Mouse (Mus musculus): Measurements from ENCODE around the gene Trim54. TPM values are rescaled to one million over a fixed set of nuclear protein-coding genes. Genes with fewer than 3 reads are reported as not detected.

Trim54 gene
- polyA plus RNA-seq, 2 experiments, result 6.2 to 8.7 TPM

DNA sequence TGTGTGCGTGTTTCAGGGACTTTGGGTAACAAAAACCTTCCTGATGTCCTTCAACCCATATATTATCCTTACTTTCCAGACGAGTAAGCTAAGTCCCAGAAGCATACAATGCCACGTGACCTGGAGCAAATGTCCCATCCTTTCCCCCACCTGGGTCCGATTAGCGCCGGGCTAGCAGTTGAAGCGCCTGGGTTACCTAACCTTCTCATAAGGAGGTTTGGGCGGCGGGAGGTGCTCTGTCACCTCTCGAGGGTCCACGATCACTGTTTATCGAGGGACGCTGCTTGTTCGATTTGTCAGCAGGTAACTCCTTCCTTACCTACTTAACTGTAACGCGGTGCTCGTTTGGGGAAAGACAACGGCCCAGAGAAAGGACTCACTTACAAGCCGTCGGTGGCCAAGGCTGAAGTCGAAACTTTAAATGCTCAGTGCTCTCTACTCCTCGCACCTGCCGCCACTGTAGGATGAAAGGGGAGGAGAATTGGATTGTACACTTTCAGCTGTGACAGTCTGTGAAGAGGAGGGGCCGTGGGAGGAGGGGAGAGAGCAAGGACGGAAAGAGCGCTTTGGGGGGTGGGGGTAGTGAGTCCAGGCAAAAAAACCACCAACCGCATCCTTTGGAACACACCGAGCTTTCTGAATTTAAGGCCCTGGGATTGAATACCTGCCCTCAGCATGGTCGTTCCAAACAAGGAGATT lies 22.3 kb upstream of the Trim54 start:
- peak overlapping the region; percentile 18 for H3K4me3 ChIP-seq (replicated peaks; ENCODE audit: low read length)
- H3K27ac ChIP-seq (replicated peaks; ENCODE audit: low read depth, low read length), result no peak overlapping the region
- no peaks in the 10 kb centered on the region for H3K36me3 ChIP-seq (ENCODE audit: control insufficient read depth, insufficient read depth, low read length)
- no peak for ATAC-seq (ENCODE audit: low FRiP score, low read depth)
- WGBS, result 2% methylated on average over 28 of the region's 29 CpGs
- no peaks in the 10 kb centered on the region for H3K9me3 ChIP-seq (ENCODE audit: control insufficient read depth, low read length)
- peak overlapping the region; percentile 29; the same call in 1 of the 2 replicates for H3K4me2 ChIP-seq (replicated peaks; ENCODE audit: low read depth, low read length, severe bottlenecking)
- H3K27me3 ChIP-seq (ENCODE audit: control insufficient read depth, insufficient read depth, low read length), result peaks cover 84% of the 10 kb centered on the region
- TF ChIP-seq POLR2A (IDR thresholded peaks at IDR 0.05; ENCODE audit: borderline replicate concordance, extremely low read depth, insufficient read depth, insufficient read length), result no peak
- peaks cover 3% of the 10 kb centered on the region; the same call in 1 of the 2 replicates for H3K4me1 ChIP-seq (ENCODE audit: control insufficient read depth, insufficient read depth, low read length)
- no peak for DNase-seq (ENCODE audit: low spot score)
- H3K9ac ChIP-seq (ENCODE audit: low read depth, low read length, severe bottlenecking), result no peak overlapping the region

DNA sequence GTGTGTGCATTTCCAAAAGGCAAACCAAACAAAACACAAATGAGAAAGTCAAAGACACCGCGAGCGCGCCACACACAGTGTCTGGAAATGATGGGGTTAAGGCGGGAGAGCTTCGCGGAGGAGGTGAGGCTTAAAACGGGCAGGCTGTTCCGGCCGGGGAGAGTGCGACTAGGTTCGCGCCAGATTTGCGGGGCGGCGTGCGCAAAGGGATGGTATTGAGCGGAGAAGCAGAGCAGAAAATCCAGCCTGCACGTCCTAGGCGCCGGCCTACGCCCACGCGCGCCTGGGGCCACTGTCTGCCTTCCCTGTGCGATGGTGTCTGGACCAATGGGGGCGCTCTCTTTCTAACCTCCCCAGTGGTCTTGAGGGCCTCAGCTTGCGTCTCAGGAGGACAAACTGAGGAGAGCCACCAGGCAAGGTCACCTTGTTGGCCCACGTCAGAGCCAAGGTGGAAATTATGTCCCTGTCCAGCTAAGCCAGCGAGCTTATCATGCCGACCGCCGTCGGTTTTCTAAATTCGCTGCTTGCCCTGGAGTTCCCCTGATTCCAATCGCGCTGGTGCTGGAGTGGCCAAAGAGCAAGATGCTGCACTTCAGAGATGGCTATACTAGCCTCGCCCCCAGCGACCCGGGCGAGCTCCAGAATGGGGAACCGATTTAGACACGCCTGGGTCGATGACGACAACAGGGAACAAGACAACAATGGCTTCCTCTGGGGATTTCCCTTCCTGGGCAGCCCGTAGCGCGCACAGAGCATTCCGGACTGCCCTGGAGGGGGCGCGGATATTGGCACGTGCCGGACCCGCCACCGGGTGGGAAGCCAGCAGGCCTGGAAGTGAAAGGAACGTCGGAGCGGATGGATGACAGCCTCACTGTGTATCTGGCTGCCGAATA lies 21.5 kb upstream of the Trim54 start:
- peak; percentile 30 for DNase-seq (ENCODE audit: low spot score)
- no peaks in the 10 kb centered on the region for H3K9me3 ChIP-seq (ENCODE audit: control insufficient read depth, low read length)
- WGBS, result under 1% methylated on average over 57 of the region's 59 CpGs
- peaks cover 77% of the 10 kb centered on the region for H3K27me3 ChIP-seq (ENCODE audit: control insufficient read depth, insufficient read depth, low read length)
- peaks cover 3% of the 10 kb centered on the region; the same call in 1 of the 2 replicates for H3K4me1 ChIP-seq (ENCODE audit: control insufficient read depth, insufficient read depth, low read length)
- no peak overlapping the region for H3K9ac ChIP-seq (ENCODE audit: low read depth, low read length, severe bottlenecking)
- H3K4me2 ChIP-seq (replicated peaks; ENCODE audit: low read depth, low read length, severe bottlenecking), result peak overlapping the region; percentile 29
- no peak overlapping the region for H3K27ac ChIP-seq (replicated peaks; ENCODE audit: low read depth, low read length)
- no peak for ATAC-seq (ENCODE audit: low FRiP score, low read depth)
- H3K4me3 ChIP-seq (replicated peaks; ENCODE audit: low read length), result peak overlapping the region; percentile 18
- no peak for TF ChIP-seq POLR2A (IDR thresholded peaks at IDR 0.05; ENCODE audit: borderline replicate concordance, extremely low read depth, insufficient read depth, insufficient read length)
- H3K36me3 ChIP-seq (ENCODE audit: control insufficient read depth, insufficient read depth, low read length), result no peaks in the 10 kb centered on the region

DNA sequence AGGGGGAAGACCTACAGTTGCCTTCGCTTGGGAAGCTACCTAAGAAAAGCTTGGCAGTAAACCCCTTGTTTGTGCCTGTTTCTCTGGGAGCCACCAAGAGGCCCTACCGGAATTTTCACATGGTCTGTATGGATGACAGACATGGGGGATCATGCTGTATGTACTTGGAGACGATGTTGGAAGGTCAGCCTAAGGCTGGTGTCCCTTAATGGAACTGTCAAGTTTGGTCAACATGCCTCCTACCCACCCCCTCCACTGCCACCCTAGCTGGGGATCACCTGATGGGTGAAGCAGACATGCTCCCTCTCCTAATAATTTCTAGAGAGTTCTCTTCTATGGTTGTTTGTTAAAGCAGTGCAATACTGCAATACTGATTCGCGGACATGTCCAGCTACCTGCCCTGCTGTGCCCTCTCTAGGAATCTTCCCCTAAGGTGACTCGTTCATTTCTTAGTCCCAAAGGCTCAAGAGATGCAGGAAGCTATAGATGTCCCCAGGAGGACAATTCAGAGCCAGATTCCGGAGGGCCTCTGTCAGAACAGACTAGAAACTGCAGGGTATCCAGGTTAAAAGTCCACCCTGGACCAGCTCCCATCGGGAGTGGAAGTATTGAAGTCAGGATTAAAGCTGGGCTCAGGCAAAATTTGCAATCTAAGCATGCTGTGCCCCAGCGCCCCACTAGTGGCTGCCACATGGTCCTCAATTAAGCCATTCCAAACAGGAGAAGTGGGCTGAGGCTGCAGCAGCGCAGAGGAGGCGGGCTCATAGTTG lies 20.6 kb upstream of the Trim54 start:
- Histone ChIP-seq H3K9me3 (ENCODE audit: control insufficient read depth, low read length) (no peaks in the 10 kb centered on the region), H3K27me3 (ENCODE audit: control insufficient read depth, insufficient read depth, low read length) (peaks cover 68% of the 10 kb centered on the region), H3K27ac (replicated peaks; ENCODE audit: low read depth, low read length) (no peak overlapping the region), H3K4me2 (replicated peaks; ENCODE audit: low read depth, low read length, severe bottlenecking) (peak overlapping the region; percentile 29; the same call in 1 of the 2 replicates), H3K36me3 (ENCODE audit: control insufficient read depth, insufficient read depth, low read length) (no peaks in the 10 kb centered on the region), H3K4me3 (replicated peaks; ENCODE audit: low read length) (peak overlapping the region; percentile 18), H3K4me1 (ENCODE audit: control insufficient read depth, insufficient read depth, low read length) (peaks cover 3% of the 10 kb centered on the region; the same call in 1 of the 2 replicates), H3K9ac (ENCODE audit: low read depth, low read length, severe bottlenecking) (no peak overlapping the region)
- WGBS, result 21% methylated on average over 11 of the region's 11 CpGs
- DNase-seq (ENCODE audit: low spot score), result no peak
- TF ChIP-seq POLR2A (IDR thresholded peaks at IDR 0.05; ENCODE audit: borderline replicate concordance, extremely low read depth, insufficient read depth, insufficient read length), result no peak
- ATAC-seq (ENCODE audit: low FRiP score, low read depth), result no peak

DNA sequence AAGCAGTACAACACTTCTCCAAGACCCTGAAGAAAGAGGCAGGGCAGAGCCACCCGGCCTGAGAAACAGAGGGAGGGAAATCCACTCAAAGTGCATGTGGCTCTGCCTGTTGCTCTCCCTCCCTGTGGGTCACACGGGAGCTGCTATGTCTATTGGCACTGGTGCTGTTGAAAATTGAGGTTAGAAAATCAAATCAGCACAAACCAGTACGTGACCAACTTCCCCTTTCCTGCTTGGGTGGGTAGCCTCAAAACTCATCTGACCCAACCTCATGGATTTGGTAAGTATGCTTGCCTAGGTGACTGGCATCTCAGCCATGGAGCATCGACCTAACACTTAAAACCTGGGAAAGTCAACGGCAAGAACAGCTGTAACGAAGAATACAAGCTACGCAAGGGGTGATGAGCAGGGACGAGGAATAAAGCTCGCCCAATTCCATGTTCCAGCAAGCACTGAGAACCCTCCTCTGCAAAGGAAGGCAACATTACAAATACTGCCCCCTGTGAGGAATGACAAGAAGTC lies 10.6 kb upstream of the Trim54 start, which contains the start of gene Dnajc5g:
Gene Dnajc5g, plus strand, starts transcription at position 472 of the 522 bp plus-strand sequence.
- H3K4me1 ChIP-seq (ENCODE audit: control insufficient read depth, insufficient read depth, low read length), result no peaks in the 10 kb centered on the region
- no peaks in the 10 kb centered on the region for H3K9me3 ChIP-seq (ENCODE audit: control insufficient read depth, low read length)
- no peak for ATAC-seq (ENCODE audit: low FRiP score, low read depth)
- no peak within 1 kb of the TSS for H3K4me2 ChIP-seq (replicated peaks; ENCODE audit: low read depth, low read length, severe bottlenecking)
- no peaks in the 10 kb centered on the region for H3K36me3 ChIP-seq (ENCODE audit: control insufficient read depth, insufficient read depth, low read length)
- no peak within 1 kb of the TSS for H3K27ac ChIP-seq (replicated peaks; ENCODE audit: low read depth, low read length)
- no peak within 1 kb of the TSS for H3K9ac ChIP-seq (ENCODE audit: low read depth, low read length, severe bottlenecking)
- TF ChIP-seq POLR2A (IDR thresholded peaks at IDR 0.05; ENCODE audit: borderline replicate concordance, extremely low read depth, insufficient read depth, insufficient read length), result no peak
- 80% methylated on average over 9 of the region's 9 CpGs for WGBS
- no peaks in the 10 kb centered on the region for H3K27me3 ChIP-seq (ENCODE audit: control insufficient read depth, insufficient read depth, low read length)
- H3K4me3 ChIP-seq (replicated peaks; ENCODE audit: low read length), result no peak within 1 kb of the TSS
- no peak for DNase-seq (ENCODE audit: low spot score)
